8 mouse cellular contexts compared by ENCODE assay signal in the genomic region with DNA sequence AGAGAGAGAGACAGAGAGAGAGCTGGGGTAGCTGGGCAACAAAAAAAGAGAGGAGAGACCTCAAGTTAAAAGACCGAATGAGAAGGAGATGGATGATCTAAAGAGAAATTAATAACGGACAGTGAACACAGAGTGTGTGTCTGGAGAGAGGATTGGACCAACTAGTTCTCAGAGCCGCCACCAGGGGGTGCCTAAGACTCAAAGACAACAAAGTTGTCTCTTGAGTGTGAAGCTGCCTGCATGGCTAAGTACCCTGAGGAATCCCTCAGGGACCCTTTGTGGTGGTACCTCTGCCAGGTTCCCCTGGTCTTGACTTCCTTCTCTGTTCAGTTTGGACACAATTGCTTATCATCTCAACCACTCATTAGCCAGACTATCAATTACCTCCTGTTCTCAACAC.
DNase-seq lines count a peak whose midpoint lies in the region.

No protein-coding gene starts in this region.

- DNase-seq in cerebellum, postnatal 14 days: peak; percentile 48 to 59
- no peak for DNase-seq in cerebellum, adult 8-10 months
- peak; percentile 33 for DNase-seq in ovary, postnatal 14 days (ENCODE audit: low spot score)
- no peak for DNase-seq in ovary, adult 18-20 months (ENCODE audit: low spot score)
- peak; percentile 40 for DNase-seq in c-Kit-positive CD71-negative TER-119-negative erythroid progenitor cells, embryonic 14.5 days (ENCODE audit: low read depth)
- DNase-seq in kidney, postnatal 25 days: peak; percentile 65 to 67
- peak; percentile 69 for DNase-seq in retina, postnatal 1 day
- DNase-seq in right cerebral cortex, adult 18-20 months: no peak

Comparison
In these comparisons a context has a peak if more than half of its experiments do, and no peak if none do; other contexts are left out.
1. DNase-seq: peak in cerebellum, postnatal 14 days (2 of 2), ovary, postnatal 14 days (single experiment), c-Kit-positive CD71-negative TER-119-negative erythroid progenitor cells, embryonic 14.5 days (single experiment), kidney, postnatal 25 days (2 of 2) and retina, postnatal 1 day (single experiment); none in cerebellum, adult 8-10 months (single experiment), ovary, adult 18-20 months (single experiment) and right cerebral cortex, adult 18-20 months (single experiment).